13 mouse cellular contexts compared by ENCODE assay signal in genomic region chr6:144042936-144043335, GRCm38 (mm10).
A peak's percentile ranks its signal among the peaks of the same experiment; 100 is the strongest.
DNase-seq lines count a peak whose midpoint lies in the region; ATAC-seq lines count a peak whose summit lies in the region.
"Had no signal": no experiment of that assay in that cellular context is flagged by ENCODE, and none has a peak within 500 bp of the region (broad histone marks: within the 10 kb centered on the region; RNA-seq: fewer than 3 reads in every experiment).

No protein-coding gene starts in this region.

- no peaks in the 10 kb centered on the region for H3K36me3 ChIP-seq in forebrain, embryonic 12.5 days (replicated peaks)
- H3K36me3 ChIP-seq in forebrain, embryonic 15.5 days = no peaks in the 10 kb centered on the region
- H3K36me3 ChIP-seq in midbrain, embryonic 11.5 days (ENCODE audit: control insufficient read depth, insufficient read depth, low read length) = no peaks in the 10 kb centered on the region
- H3K36me3 ChIP-seq in midbrain, embryonic 16.5 days (ENCODE audit: control insufficient read depth, insufficient read depth, low read length) = no peaks in the 10 kb centered on the region
- no peaks in the 10 kb centered on the region for H3K36me3 ChIP-seq in forebrain, embryonic 16.5 days (ENCODE audit: control insufficient read depth, insufficient read depth)
- H3K36me3 ChIP-seq in stomach, embryonic 15.5 days = no peaks in the 10 kb centered on the region

- ATAC-seq in forebrain, embryonic 12.5 days (ENCODE audit: low FRiP score) = no peak
- no peak for ATAC-seq in forebrain, embryonic 15.5 days (replicated peaks)
- ATAC-seq in midbrain, embryonic 11.5 days (ENCODE audit: low FRiP score) = peak; percentile 57
- no peak for ATAC-seq in midbrain, embryonic 16.5 days
- ATAC-seq in forebrain, embryonic 16.5 days = no peak
- peak; percentile 50; the same call in 1 of the 2 replicates for ATAC-seq in stomach, embryonic 15.5 days (ENCODE audit: insufficient read depth, low FRiP score, low read depth)
- ATAC-seq in megakaryocyte-erythroid progenitor cell, adult 5-6 weeks (replicated peaks; ENCODE audit: low FRiP score, low TSS enrichment, poor library complexity, severe bottlenecking) = no peak
- ATAC-seq: hindbrain, embryonic 16.5 days had no signal

- DNase-seq in midbrain, embryonic 11.5 days (ENCODE audit: low spot score, missing footprints) = peak; percentile 87
- DNase-seq in gastrocnemius, adult 8-10 months (ENCODE audit: low spot score in 2 of 2) = no peak
- DNase-seq: cerebellum, adult 18-20 months; gastrocnemius, postnatal 25 days; kidney, postnatal 14 days; spleen, adult 18-20 months had no signal

- no peak overlapping the region for H3K9ac ChIP-seq in forebrain, embryonic 12.5 days
- H3K9ac ChIP-seq in forebrain, embryonic 15.5 days (replicated peaks) = no peak overlapping the region
- H3K9ac ChIP-seq in midbrain, embryonic 11.5 days (ENCODE audit: low read length) = no peak overlapping the region
- no peak overlapping the region for H3K9ac ChIP-seq in midbrain, embryonic 16.5 days (ENCODE audit: low read depth, low read length)
- no peak overlapping the region for H3K9ac ChIP-seq in forebrain, embryonic 16.5 days (replicated peaks; ENCODE audit: low read depth, low read length)
- no peak overlapping the region for H3K9ac ChIP-seq in stomach, embryonic 15.5 days

- H3K4me2 ChIP-seq in forebrain, embryonic 12.5 days = no peak overlapping the region
- no peak overlapping the region for H3K4me2 ChIP-seq in forebrain, embryonic 15.5 days (replicated peaks)
- H3K4me2 ChIP-seq in midbrain, embryonic 11.5 days = no peak overlapping the region
- H3K4me2 ChIP-seq in midbrain, embryonic 16.5 days (ENCODE audit: low read length) = no peak overlapping the region
- H3K4me2 ChIP-seq in forebrain, embryonic 16.5 days (ENCODE audit: low read length) = no peak overlapping the region
- 0 out of 2 replicates have a peak overlapping the region, but pooled peaks have one; percentile 5 for H3K4me2 ChIP-seq in stomach, embryonic 15.5 days

- peaks cover 63% of the 10 kb centered on the region for H3K4me1 ChIP-seq in forebrain, embryonic 12.5 days
- H3K4me1 ChIP-seq in forebrain, embryonic 15.5 days = peaks cover 56% of the 10 kb centered on the region
- peaks cover 33% of the 10 kb centered on the region for H3K4me1 ChIP-seq in midbrain, embryonic 11.5 days (ENCODE audit: control insufficient read depth, insufficient read depth, low read length)
- peaks cover 21% of the 10 kb centered on the region for H3K4me1 ChIP-seq in midbrain, embryonic 16.5 days (ENCODE audit: control insufficient read depth, insufficient read depth, low read length)
- H3K4me1 ChIP-seq in forebrain, embryonic 16.5 days (replicated peaks; ENCODE audit: control insufficient read depth, insufficient read depth, low read length) = peaks cover 39% of the 10 kb centered on the region
- no peaks in the 10 kb centered on the region for H3K4me1 ChIP-seq in stomach, embryonic 15.5 days

- 0 out of 2 replicates have a peak overlapping the region, but pooled peaks have one; percentile 21 for H3K27ac ChIP-seq in forebrain, embryonic 12.5 days
- H3K27ac ChIP-seq in forebrain, embryonic 15.5 days (replicated peaks) = no peak overlapping the region
- no peak overlapping the region; the same call in 1 of the 2 replicates for H3K27ac ChIP-seq in midbrain, embryonic 11.5 days (ENCODE audit: low read depth, low read length)
- no peak overlapping the region for H3K27ac ChIP-seq in midbrain, embryonic 16.5 days (ENCODE audit: low read length)
- peak overlapping the region; percentile 28; the same call in 1 of the 2 replicates for H3K27ac ChIP-seq in forebrain, embryonic 16.5 days (ENCODE audit: low read length)
- H3K27ac ChIP-seq in stomach, embryonic 15.5 days = peak overlapping the region; percentile 72; the same call in 1 of the 2 replicates

- 8% methylated on average over 5 of the region's 5 CpGs for WGBS in forebrain, embryonic 12.5 days
- WGBS in forebrain, embryonic 15.5 days = 12% methylated on average over 5 of the region's 5 CpGs
- 8% methylated on average over 5 of the region's 5 CpGs for WGBS in midbrain, embryonic 11.5 days
- 19% methylated on average over 5 of the region's 5 CpGs for WGBS in midbrain, embryonic 16.5 days
- WGBS in forebrain, embryonic 16.5 days = 14% methylated on average over 5 of the region's 5 CpGs
- WGBS in stomach, embryonic 15.5 days = 46% methylated on average over 5 of the region's 5 CpGs

- no peaks in the 10 kb centered on the region for H3K9me3 ChIP-seq in forebrain, embryonic 12.5 days
- H3K9me3 ChIP-seq in forebrain, embryonic 15.5 days = no peaks in the 10 kb centered on the region
- no peaks in the 10 kb centered on the region for H3K9me3 ChIP-seq in midbrain, embryonic 11.5 days (ENCODE audit: control insufficient read depth, low read length)
- no peaks in the 10 kb centered on the region for H3K9me3 ChIP-seq in midbrain, embryonic 16.5 days (replicated peaks; ENCODE audit: control insufficient read depth, low read length, poor library complexity, severe bottlenecking)
- no peaks in the 10 kb centered on the region for H3K9me3 ChIP-seq in forebrain, embryonic 16.5 days (ENCODE audit: control insufficient read depth, low read length)
- H3K9me3 ChIP-seq in stomach, embryonic 15.5 days = no peaks in the 10 kb centered on the region

- no peak overlapping the region for H3K4me3 ChIP-seq in forebrain, embryonic 12.5 days (replicated peaks)
- no peak overlapping the region for H3K4me3 ChIP-seq in forebrain, embryonic 15.5 days
- no peak overlapping the region for H3K4me3 ChIP-seq in midbrain, embryonic 11.5 days (ENCODE audit: low read depth, low read length)
- no peak overlapping the region for H3K4me3 ChIP-seq in midbrain, embryonic 16.5 days (ENCODE audit: low read depth, low read length)
- no peak overlapping the region for H3K4me3 ChIP-seq in forebrain, embryonic 16.5 days (replicated peaks; ENCODE audit: low read length)
- no peak overlapping the region for H3K4me3 ChIP-seq in stomach, embryonic 15.5 days (replicated peaks)

- H3K27me3 ChIP-seq in forebrain, embryonic 12.5 days = no peaks in the 10 kb centered on the region
- no peaks in the 10 kb centered on the region for H3K27me3 ChIP-seq in forebrain, embryonic 15.5 days
- H3K27me3 ChIP-seq in midbrain, embryonic 11.5 days (ENCODE audit: control insufficient read depth, insufficient read depth, low read length) = no peaks in the 10 kb centered on the region
- H3K27me3 ChIP-seq in midbrain, embryonic 16.5 days (ENCODE audit: control insufficient read depth, insufficient read depth, low read depth, low read length) = no peaks in the 10 kb centered on the region
- no peaks in the 10 kb centered on the region for H3K27me3 ChIP-seq in forebrain, embryonic 16.5 days (replicated peaks; ENCODE audit: control insufficient read depth, insufficient read depth, low read length)
- H3K27me3 ChIP-seq in stomach, embryonic 15.5 days (replicated peaks) = no peaks in the 10 kb centered on the region

Comparison
In these comparisons a context has a peak if more than half of its experiments do, and no peak if none do; other contexts are left out.
1. ATAC-seq: peak in midbrain, embryonic 11.5 days (single experiment) and stomach, embryonic 15.5 days (single experiment); none in forebrain, embryonic 12.5 days (single experiment), forebrain, embryonic 15.5 days (single experiment), midbrain, embryonic 16.5 days (single experiment), forebrain, embryonic 16.5 days (single experiment) and megakaryocyte-erythroid progenitor cell, adult 5-6 weeks (single experiment).
2. H3K27ac ChIP-seq: peak in forebrain, embryonic 12.5 days (single experiment), forebrain, embryonic 16.5 days (single experiment) and stomach, embryonic 15.5 days (single experiment); none in forebrain, embryonic 15.5 days (single experiment), midbrain, embryonic 11.5 days (single experiment) and midbrain, embryonic 16.5 days (single experiment).